Mouse (Mus musculus) kidney, adult 2 months (tissue): ENCODE data around the gene Slc25a43.

Experiments used
- CTCF ChIP-seq: fragments of 200-500 bp; conservative IDR thresholded peaks from 2 replicates; pipeline ENCODE4 v1.5.1; 2011; ENCODE audit warnings: low read depth, mild to moderate bottlenecking, control low read depth, low read length, moderate library complexity, mixed read lengths; ENCODE audit not compliant: insufficient read depth, insufficient read length
- POLR2A ChIP-seq: fragments of 200-500 bp; IDR thresholded peaks from one replicate; pipeline ENCODE4 v1.6.1; 2011; ENCODE audit warnings: low read depth, low read length, control low read depth

GRCm38 (mm10) chrX:36744735-36745134 is 1.3 kb downstream of the Slc25a43 start:
- TF ChIP-seq POLR2A (no peak), CTCF (no peak)
